Mouse (Mus musculus) cerebellum, adult 2 months (tissue): ENCODE measurements around the gene Lrrc51. TPM values are rescaled to one million over a fixed set of nuclear protein-coding genes. Genes with fewer than 3 reads are reported as not detected.
"Not testable (repeated sequence)": the region's sequence is repeated elsewhere in the genome, so short reads cannot be mapped to it uniquely, and the experiment has no call there.

Source experiments
- DNase-seq, 2 experiments: peaks; one replicate each; pipeline ENCODE4 v3.0.0; 2021
- H3K27ac ChIP-seq: fragments of 200-500 bp; 2 replicates; pipeline ENCODE4 v1.5.1; 2012; ENCODE audit warnings: low read length, control low read depth, inconsistent platforms; ENCODE audit not compliant: insufficient read depth
- H3K27me3 ChIP-seq: fragments of 200-500 bp; 2 replicates; pipeline ENCODE4 v1.6.1; 2012; ENCODE audit warnings: inconsistent platforms, mild to moderate bottlenecking, low read length, moderate library complexity; ENCODE audit not compliant: control insufficient read depth, insufficient read depth
- H3K4me1 ChIP-seq: fragments of 200-500 bp; 2 replicates; pipeline ENCODE4 v1.6.1; 2011; ENCODE audit warnings: low read length; ENCODE audit not compliant: control insufficient read depth, insufficient read depth
- H3K4me3 ChIP-seq: fragments of 200-500 bp; replicated peaks from 2 replicates; pipeline ENCODE3; 2011; ENCODE audit warnings: mild to moderate bottlenecking, low read depth, low read length, control low read depth; ENCODE audit not compliant: insufficient read depth
- CTCF ChIP-seq: fragments of 200-500 bp; IDR thresholded peaks from 2 replicates; pipeline ENCODE4 v1.5.1; 2011; ENCODE audit warnings: low read depth, mild to moderate bottlenecking, control low read depth, low read length, moderate library complexity, borderline replicate concordance; ENCODE audit not compliant: insufficient read depth
- POLR2A ChIP-seq: fragments of 200-500 bp; IDR thresholded peaks from 2 replicates; pipeline ENCODE4 v1.6.1; 2011; ENCODE audit warnings: low read length, control low read depth, borderline replicate concordance; ENCODE audit not compliant: insufficient read depth
- WGBS: fragments of 180-500 bp; shearing (Covaris S2); methylation state at CpG from one replicate; pipeline ENCODE4 v1.1.7; 2018; 5-methylcytosine and 5-hydroxymethylcytosine counted together
- polyA plus RNA-seq: library from polyadenylated mRNA; depleted of rRNA; stranded (reverse); fragments of >200 nt; gene quantifications from 2 replicates; pipeline ENCODE4 v1.2.3, GENCODE M21; 2012

Lrrc51 gene
- polyA plus RNA-seq, 1 experiment = 10.2 TPM

GRCm38 (mm10) chr7:101937569-101937968 is 3.9 kb upstream of the Lrrc51 start:
- no peak for TF ChIP-seq POLR2A
- Histone ChIP-seq H3K27ac (peak overlapping the region; percentile 99), H3K4me3 (no peak overlapping the region), H3K4me1 (peaks cover 22% of the 10 kb centered on the region; the same call in 1 of the 2 replicates), H3K27me3 (no peaks in the 10 kb centered on the region)
- DNase-seq = peak; percentile 88 to 97
- WGBS = 7% methylated on average over 4 of the region's 4 CpGs

GRCm38 (mm10) chr7:101936996-101937395 is 3.3 kb upstream of the Lrrc51 start:
- H3K27me3 ChIP-seq = no peaks in the 10 kb centered on the region
- H3K27ac ChIP-seq = peak overlapping the region; percentile 99
- no peak for TF ChIP-seq POLR2A
- DNase-seq = peak; percentile 24 to 36
- peaks cover 22% of the 10 kb centered on the region; the same call in 1 of the 2 replicates for H3K4me1 ChIP-seq
- H3K4me3 ChIP-seq = no peak overlapping the region
- 82% methylated on average over 4 of the region's 4 CpGs for WGBS

GRCm38 (mm10) chr7:101935957-101936356 is 2.3 kb upstream of the Lrrc51 start:
- no peak for TF ChIP-seq CTCF
- no peak for TF ChIP-seq POLR2A
- no peak overlapping the region for H3K4me3 ChIP-seq
- WGBS = 87% methylated on average over 4 of the region's 4 CpGs
- H3K27ac ChIP-seq = no peak overlapping the region; the same call in 1 of the 2 replicates
- DNase-seq = no peak
- peaks cover 18% of the 10 kb centered on the region; the same call in 1 of the 2 replicates for H3K4me1 ChIP-seq
- H3K27me3 ChIP-seq = no peaks in the 10 kb centered on the region

GRCm38 (mm10) chr7:101933300-101933699 is 395 bp downstream of the Lrrc51 start:
- DNase-seq = no peak

GRCm38 (mm10) chr7:101932551-101932950 is 1.1 kb downstream of the Lrrc51 start:
- no peaks in the 10 kb centered on the region for H3K27me3 ChIP-seq
- peaks cover 14% of the 10 kb centered on the region; the same call in 1 of the 2 replicates for H3K4me1 ChIP-seq
- 55% methylated on average over 1 of the region's 1 CpGs for WGBS
- no peak overlapping the region for H3K4me3 ChIP-seq
- TF ChIP-seq CTCF = no peak
- no peak for TF ChIP-seq POLR2A
- no peak overlapping the region for H3K27ac ChIP-seq
- no peak for DNase-seq

More at GRCm38 (mm10) chr7:101933300-101933699, 395 bp downstream of the Lrrc51 start:
- Histone ChIP-seq H3K27ac (no peak overlapping the region), H3K4me1 (peaks cover 14% of the 10 kb centered on the region; the same call in 1 of the 2 replicates), H3K4me3 (peak overlapping the region; percentile 60), H3K27me3 (no peaks in the 10 kb centered on the region)
- WGBS = 4% methylated on average over 15 of the region's 15 CpGs
- TF ChIP-seq CTCF (no peak), POLR2A (no peak)

- 80% methylated on average over 3 of the region's 3 CpGs for WGBS
- DNase-seq = no peak
- no peak overlapping the region for H3K27ac ChIP-seq
- H3K4me1 ChIP-seq = no peaks in the 10 kb centered on the region
- no peaks in the 10 kb centered on the region for H3K27me3 ChIP-seq
- TF ChIP-seq POLR2A (no peak), CTCF (no peak)
- H3K4me3 ChIP-seq = no peak overlapping the region
These were observed 5.6 kb downstream of the Lrrc51 start for GRCm38 (mm10) chr7:101928093-101928492.

- DNase-seq, H3K4me1 ChIP-seq, H3K27ac ChIP-seq: not testable (repeated sequence)
These were observed 7.8 kb downstream of the Lrrc51 start for GRCm38 (mm10) chr7:101925892-101926291.

GRCm38 (mm10) chr7:101918071-101918470 is 15.6 kb downstream of the Lrrc51 start:
- TF ChIP-seq CTCF (peak; percentile 95), POLR2A (no peak)
- no peak overlapping the region for H3K27ac ChIP-seq
- no peaks in the 10 kb centered on the region for H3K27me3 ChIP-seq
- DNase-seq = peak in 1 of 2 experiments; percentile 75
- H3K4me1 ChIP-seq = no peaks in the 10 kb centered on the region
- H3K4me3 ChIP-seq = no peak overlapping the region
- WGBS = 27% methylated on average over 1 of the region's 1 CpGs

More at GRCm38 (mm10) chr7:101925892-101926291, 7.8 kb downstream of the Lrrc51 start:
- H3K27me3 ChIP-seq, H3K4me3 ChIP-seq: not testable (repeated sequence)
